In genomic region chr1:80459477-80459876, GRCm38 (mm10) we compare ENCODE assay signal across 25 mouse cellular contexts. TPM values are rescaled to one million over a fixed set of nuclear protein-coding genes. Genes with fewer than 3 reads are reported as not detected.
"Had no signal": no experiment of that assay in that cellular context is flagged by ENCODE, and none has a peak within 500 bp of the region (broad histone marks: within the 10 kb centered on the region; RNA-seq: fewer than 3 reads in every experiment).

No protein-coding gene starts in this region.

- H3K4me3 ChIP-seq: lung, embryonic 15.5 days; megakaryocyte, embryonic 14.5 days; midbrain, embryonic 13.5 days; midbrain, embryonic 15.5 days; neural tube, embryonic 12.5 days; stomach, embryonic 15.5 days had no signal

- H3K36me3 ChIP-seq: lung, embryonic 15.5 days; midbrain, embryonic 13.5 days; midbrain, embryonic 15.5 days; neural tube, embryonic 12.5 days; stomach, embryonic 15.5 days had no signal

- H3K9ac ChIP-seq: liver, postnatal 0 days; lung, embryonic 15.5 days; midbrain, embryonic 13.5 days; midbrain, embryonic 15.5 days; neural tube, embryonic 12.5 days; stomach, embryonic 15.5 days had no signal

- H3K4me2 ChIP-seq: lung, embryonic 15.5 days; midbrain, embryonic 11.5 days; midbrain, embryonic 13.5 days; midbrain, embryonic 15.5 days; neural tube, embryonic 12.5 days; stomach, embryonic 15.5 days had no signal

- ATAC-seq: liver, postnatal 0 days; lung, postnatal 0 days; midbrain, embryonic 13.5 days; midbrain, embryonic 15.5 days had no signal

- DNase-seq: liver, postnatal 0 days; lung, adult 2 months; lung, postnatal 14 days; lung, postnatal 36 days; thymus, adult 2 months; thymus, postnatal 25 days; thymus, postnatal 4 days had no signal

- H3K27ac ChIP-seq: lung, embryonic 15.5 days; macrophage; midbrain, embryonic 13.5 days; midbrain, embryonic 15.5 days; neural tube, embryonic 12.5 days; stomach, embryonic 15.5 days; stomach, postnatal 0 days had no signal

- H3K27me3 ChIP-seq: lung, embryonic 15.5 days; megakaryocyte, embryonic 14.5 days; midbrain, embryonic 13.5 days; midbrain, embryonic 15.5 days; neural tube, embryonic 12.5 days; stomach, embryonic 15.5 days had no signal

- H3K4me1 ChIP-seq: lung, embryonic 15.5 days; megakaryocyte, embryonic 14.5 days; midbrain, embryonic 13.5 days; midbrain, embryonic 15.5 days; neural tube, embryonic 12.5 days; stomach, embryonic 15.5 days had no signal

- H3K9me3 ChIP-seq: lung, embryonic 15.5 days; megakaryocyte, embryonic 14.5 days; midbrain, embryonic 13.5 days; midbrain, embryonic 15.5 days; neural tube, embryonic 12.5 days; stomach, embryonic 15.5 days had no signal

RNA-seq across cellular contexts. Expression of gene Gm45261, which starts 1.8 kb away (rescaled TPM):
- total RNA-seq: megakaryocyte progenitor cell, adult 5-6 weeks; midbrain, postnatal 0 days; monocyte, adult 5-6 weeks; neutrophil, adult 5-6 weeks had no signal
- polyA plus RNA-seq: liver, postnatal 0 days; lung, adult 2 months; lung, embryonic 15.5 days; lung, postnatal 0 days; macrophage; midbrain, embryonic 11.5 days; midbrain, embryonic 13.5 days; midbrain, embryonic 15.5 days; midbrain, postnatal 0 days; neural tube, embryonic 12.5 days; neural tube, embryonic 14.5 days; spleen, adult 2 months; stomach, embryonic 15.5 days; stomach, postnatal 0 days; testis, adult 2 months; thymus, adult 2 months; urinary bladder, adult 2 months had no signal
